Mouse (Mus musculus) adrenal gland, postnatal 4 days (tissue): ENCODE measurements at regions not wholly inside any gene's neighbourhood (a gene's known extent, or its start where the extent isn't known, plus 50 kb on each side); places are given as distances from the start of the nearest gene placed in this dataset.
"Not testable (repeated sequence)": the region's sequence is repeated elsewhere in the genome, so short reads cannot be mapped to it uniquely, and the experiment has no call there.

Experiments used
- DNase-seq, 2 experiments: peaks; one replicate each; pipeline ENCODE4 v3.0.0; 2021 to 2022; ENCODE audit warnings: low spot score in 2 of 2, mixed read lengths in 2 of 2

GRCm38 (mm10) chr11:24296893-24297624, 219.2 kb downstream of the Bcl11a start:
- no peak for DNase-seq

DNA sequence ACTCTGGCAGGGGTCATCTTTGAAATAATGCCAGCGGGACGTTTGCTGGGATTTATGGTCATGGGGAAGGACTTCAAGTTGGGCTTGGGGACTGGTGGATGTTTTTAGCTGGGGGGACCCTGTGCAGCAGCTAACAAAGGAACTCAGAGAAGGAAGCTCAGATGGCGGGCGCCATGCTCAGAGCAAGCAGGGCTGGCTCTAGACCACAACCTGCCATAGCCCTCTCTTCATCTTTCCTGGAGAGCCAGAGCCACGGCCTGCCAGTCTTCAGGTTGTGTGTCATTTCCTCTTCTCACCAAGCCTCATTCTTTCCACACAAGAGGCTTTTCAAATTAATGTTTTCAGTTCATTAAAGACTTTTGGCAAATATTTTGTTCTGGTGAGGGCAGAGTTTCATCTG, 219.9 kb downstream of the Bcl11a start:
- DNase-seq: no peak

DNA sequence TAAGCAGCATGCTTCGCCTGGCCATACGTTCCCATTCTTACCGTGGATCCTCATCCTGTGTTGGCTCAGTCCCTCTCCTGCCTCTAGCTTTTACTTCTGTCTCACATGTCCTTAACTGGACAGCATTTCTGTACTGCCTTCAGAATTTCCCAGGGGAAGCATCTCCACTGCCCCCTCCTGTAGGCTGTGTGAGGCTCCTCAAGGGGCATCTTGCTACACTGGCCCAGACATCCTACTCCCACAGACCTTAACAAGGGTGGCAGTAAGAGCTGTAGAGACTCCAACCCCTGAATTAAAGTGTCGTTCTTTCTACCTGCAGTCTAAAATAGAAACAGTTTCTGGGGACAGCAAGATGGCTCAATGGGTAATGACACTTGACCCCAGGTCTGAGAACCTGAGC, 222.5 kb downstream of the Bcl11a start:
- no peak for DNase-seq

DNA sequence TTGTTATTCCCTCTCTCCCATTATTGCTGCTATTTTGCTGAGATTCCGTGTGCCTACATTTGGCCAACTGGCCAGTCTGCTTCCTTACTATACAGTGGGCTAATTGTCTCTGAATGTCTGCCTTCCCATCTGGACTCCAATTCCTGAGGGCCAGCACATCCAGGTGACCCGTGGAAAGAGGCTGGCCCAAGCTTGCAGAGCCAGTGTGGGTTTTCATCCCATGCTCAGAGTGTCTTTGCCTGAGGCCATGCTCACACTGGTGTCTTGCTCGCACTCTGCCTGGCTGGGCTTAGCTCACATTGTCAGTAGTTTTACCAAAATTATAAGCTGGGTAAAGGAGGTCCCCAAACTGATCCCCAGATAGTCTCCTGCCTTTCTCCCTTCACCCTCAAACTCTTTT, 223.3 kb downstream of the Bcl11a start:
- DNase-seq: no peak

- DNase-seq: no peak
Observed at GRCm38 (mm10) chr11:24305145-24305553, 227.3 kb downstream of the Bcl11a start.

DNA sequence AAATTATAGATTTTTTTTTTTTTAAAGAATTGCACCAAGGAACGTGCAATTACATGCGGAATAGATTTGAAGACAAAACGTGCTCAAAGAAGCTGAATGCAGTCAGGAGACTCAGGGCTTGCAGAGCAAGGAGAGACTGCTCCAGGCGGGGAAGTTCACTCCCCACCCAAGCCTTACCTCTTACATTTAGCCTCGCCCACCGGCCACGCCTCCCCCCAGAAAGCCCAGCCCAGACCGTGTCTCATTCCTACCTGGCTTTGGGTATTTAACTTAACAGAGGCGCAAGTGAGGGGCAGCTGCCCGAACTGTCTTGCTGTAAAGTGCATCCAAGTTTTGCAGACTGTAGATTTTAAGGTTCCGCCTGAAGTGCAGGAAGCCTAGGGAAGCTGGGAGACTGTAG, 227.8 kb downstream of the Bcl11a start:
- DNase-seq: no peak

DNA sequence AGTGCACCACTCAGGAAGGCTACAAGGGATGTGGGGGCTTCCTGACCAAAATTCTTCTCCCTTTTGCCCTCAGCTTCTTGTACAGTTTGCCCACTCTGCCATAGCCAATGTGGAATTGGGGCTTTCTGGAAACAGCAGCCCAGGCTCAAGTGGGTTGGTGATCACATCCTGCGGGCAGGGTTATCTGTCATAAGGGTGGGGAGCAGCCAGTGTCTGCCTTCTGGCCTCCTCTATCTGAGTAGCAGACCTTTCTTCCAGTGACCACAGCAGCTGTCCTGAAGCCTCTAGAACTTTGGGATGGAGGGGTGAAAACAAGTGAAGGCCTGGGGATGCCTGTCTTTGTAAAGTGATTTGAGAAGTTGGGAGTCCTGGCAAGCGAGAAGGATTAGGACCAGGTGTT, 228.2 kb downstream of the Bcl11a start:
- no peak for DNase-seq

GRCm38 (mm10) chr11:24307601-24308252, 229.9 kb downstream of the Bcl11a start:
- no peak for DNase-seq

DNA sequence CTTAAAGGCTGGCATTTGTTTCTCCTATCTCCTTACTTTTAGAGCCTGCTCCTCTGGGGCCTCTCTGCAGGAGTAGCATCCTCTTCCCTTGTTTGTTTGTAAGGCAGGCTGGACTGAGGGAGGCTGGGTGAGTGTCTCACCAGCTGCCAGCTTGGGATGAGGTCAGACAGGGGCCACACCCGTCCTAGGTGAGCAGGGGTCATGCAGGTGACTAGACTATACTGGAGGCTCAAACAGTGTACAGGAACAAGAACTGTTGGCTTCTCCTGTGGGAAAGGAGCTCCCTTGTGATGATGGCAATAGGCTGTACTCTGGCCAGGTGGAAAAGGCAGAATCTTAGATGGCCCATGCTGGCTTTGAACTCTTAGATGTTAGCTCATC, 230.4 kb downstream of the Bcl11a start:
- no peak for DNase-seq

DNA sequence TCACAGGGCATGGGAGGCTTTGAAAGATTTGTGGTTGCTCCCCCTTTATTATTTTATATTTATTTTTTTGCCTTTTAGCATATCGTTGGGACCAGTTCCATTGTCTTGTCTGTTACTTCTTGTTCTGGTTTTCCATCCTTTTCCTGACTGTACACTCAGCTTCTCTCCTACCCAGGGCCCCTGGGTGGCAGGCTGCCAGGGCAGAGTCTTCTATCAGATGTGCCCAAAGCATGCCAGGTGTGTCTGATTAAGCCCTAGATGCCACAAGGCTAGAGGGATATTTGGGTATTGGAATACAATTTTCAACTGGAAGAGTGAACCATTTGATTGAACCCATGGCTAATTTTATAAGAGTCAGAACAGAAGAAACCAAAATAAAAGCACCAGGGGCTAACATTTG, 236.2 kb downstream of the Bcl11a start:
- DNase-seq: no peak

DNA sequence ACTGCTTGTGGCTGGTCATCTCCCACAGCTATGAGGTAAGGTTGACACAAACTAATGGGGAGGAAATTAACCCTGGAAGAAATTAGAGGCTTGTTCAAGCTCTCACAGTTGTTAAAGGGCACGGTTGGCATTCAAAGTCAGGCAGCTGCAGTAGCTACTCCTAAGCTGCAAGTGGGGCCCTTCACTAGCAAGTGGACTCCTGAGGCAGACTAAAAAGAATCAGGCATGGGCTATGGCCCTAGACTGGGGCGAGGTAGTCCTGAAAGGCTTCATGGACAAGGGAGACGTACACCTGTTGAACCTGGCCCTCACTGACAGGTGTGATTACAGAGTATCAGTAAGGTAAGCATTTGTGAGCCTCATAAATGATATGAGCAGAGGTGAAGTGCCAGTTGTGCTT, 237.7 kb downstream of the Bcl11a start:
- no peak for DNase-seq

- no peak for DNase-seq
Observed at GRCm38 (mm10) chr11:24316198-24316597, 238.3 kb downstream of the Bcl11a start.

DNA sequence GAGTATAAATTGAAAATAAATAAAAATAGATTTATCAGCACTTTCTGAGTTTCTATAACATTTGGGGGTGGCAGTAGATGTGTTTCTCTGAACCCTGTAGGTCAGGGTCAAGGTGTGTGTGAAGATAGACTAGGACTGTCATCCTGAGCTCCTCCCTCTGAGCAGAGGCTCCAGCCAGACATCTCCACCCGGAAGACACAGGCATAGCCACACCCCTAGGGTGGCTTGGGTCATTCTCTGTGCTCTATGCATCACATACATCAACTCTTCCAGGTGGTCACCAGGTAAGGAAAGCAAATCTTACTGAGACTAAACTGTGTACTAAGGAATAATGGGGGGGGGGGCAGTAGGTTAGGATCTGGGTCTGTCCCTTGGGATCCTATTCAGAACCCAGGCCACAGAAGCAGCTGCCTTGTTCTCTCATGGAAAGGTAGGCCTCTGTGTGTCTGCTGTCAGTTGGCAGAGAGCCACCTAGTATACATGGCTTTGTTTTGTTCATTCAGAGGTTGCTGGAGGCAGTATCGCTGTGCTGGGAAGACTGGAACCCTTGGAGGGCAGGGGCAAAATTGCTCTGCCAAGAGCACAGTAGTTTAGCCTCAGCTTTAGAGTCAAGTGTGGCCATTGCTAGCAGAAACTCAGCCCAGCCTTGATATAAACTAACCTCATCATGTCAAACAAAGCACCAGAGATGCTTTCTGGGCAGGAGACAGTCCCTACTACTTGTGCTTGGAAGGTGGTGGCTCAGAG, 240.3 kb downstream of the Bcl11a start:
- DNase-seq: no peak

DNA sequence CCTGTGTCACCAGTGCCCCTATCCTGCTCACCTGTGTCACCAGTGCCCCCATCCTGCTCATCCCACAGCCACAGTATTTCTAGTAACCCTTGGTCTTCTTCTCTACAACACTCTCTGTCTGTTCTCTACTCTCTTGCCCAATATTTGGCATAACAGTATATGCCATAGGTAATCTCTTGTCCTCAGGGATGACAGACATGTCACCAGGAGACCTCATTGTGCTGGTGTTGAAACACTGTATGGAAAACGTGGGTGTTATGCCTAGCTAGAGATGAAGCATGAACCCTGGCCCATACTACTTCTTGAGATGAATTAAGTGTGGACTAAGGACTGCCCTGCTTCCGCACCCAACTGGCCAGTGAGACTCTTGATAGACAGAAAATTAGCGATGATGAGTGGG, 241.4 kb downstream of the Bcl11a start:
- DNase-seq: no peak

DNA sequence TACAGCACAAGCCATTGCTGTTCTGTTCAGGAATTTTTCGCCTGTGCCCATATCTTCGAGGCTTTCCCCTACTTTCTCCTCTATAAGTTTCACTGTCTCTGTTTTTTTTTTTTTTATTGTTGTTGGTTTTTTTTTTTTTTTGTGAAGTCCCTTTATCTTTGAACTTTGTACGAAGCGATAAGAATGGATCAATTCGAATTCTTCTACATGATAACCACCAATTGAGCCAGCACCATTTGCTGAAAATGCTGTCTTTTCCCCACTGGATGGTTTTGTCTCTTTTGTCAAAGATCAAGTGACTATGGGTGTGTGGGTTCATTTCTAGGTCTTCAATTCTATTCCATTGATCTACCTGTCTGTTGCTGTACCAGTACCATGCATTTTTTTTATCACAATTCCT, 244.6 kb downstream of the Bcl11a start:
- not testable (repeated sequence) for DNase-seq

DNA sequence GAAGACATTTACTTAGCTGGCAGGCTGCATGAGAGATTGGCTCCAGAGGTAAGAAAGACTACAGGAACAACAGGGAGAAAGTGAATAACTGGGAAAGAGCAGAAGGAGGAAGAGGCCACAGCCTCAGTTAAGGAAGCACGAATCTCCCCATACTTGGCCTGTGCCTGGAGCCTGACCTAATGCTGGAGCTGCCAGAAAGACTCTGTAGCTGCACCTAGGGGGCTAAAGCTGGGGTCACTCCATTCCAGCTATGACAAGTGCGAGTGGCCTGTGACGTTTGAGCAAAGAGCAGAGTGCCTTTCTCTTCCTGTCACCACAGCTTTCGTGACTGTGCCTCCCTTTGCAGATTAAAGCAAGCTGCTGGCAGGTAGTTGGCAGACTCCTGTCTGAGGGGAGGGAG, 250.6 kb downstream of the Bcl11a start:
- no peak for DNase-seq

DNA sequence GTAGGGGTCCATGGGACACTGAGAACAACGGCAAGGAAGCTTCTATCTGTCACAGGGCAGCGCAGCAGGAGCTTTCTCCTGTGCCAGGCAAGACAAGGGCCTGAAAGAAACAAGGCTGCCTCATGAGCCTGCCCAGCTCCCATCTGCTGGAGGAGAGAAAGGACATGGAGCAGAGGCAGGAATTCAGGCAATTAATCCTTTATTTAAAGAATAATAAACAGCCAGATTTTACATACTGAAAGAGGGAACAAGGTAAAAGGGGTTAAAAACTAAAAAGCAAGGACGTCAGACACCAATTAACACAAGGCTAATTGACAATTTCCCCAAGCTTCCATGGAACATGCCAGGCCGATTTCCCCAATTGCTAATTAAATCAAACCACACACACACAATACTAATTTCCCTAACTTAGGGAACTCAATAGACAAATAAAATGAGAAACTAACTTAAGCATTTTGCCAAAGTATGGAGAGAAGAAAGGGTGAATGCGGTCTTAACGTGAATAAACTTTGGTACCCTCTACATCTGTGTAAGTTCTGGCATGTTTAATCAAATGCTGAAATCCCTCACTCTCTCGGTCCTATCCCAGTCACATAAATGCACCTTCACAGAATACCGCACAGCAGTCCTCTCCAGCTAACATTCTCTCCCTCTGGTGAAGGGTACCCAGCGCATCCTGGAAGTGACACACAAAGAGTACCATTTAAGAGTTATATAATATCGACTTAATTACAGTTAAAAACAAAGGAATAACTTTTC, 252.7 kb downstream of the Bcl11a start:
- no peak for DNase-seq

DNA sequence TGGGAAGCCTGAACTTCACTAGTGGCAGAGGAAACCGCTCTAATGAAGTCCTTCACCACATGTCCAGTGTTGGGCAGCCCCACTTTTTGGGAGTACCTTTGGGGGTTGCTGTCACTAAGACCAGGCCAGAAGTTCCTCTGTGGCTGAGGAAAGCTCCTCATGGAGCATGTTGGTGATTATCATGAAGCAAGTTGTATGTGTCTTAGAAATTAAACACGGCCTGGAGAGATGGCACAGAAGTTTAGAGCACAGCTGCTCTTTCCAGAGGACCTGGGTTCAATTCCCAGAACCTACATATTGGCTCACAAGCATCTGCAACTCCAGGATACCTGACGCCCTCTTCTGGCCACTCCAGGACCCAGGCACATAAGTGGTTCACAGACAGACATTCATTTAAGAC, 254.4 kb downstream of the Bcl11a start:
- no peak for DNase-seq

DNA sequence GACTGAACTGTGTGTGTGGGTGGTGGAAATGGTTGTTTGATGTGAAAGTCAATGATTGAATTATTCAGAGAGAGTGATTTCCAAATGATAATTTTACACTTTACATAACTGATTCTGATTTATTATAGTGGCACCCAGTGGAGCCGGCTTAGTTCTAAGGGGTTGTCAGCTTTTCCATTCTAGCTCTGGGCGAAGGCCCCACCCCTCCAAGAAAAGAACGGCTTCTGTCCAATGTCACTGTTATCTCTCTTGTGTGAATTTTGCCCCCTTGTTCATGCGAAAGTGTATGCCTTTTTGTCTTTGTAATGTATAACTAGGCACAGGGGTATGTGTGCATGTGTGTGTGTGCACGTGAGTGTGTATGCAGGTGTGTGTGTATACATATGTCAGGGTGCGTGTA, 255.3 kb downstream of the Bcl11a start:
- DNase-seq: no peak

- DNase-seq: no peak
Observed at GRCm38 (mm10) chr11:24335256-24335655, 257.4 kb downstream of the Bcl11a start.

DNA sequence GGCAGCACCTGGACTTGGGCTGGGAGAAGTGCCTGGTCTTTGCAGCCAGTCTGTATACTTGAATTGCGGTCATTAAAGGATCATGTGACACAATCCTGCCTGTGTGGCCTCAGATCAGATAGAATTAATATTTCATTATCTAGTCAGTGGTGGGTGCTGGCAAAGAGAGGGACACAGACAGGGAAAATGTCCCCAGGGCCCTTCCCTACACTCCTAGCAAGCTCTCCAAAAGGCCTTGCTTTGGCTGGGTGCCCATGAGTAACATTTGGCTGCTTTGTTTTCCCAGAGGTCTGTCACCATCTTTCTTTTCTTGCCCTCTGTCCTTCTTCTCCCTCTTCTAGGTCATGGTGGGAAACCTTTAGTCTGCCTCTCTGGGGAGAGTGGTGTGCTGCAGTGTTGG, 260.3 kb downstream of the Bcl11a start:
- no peak for DNase-seq

- no peak for DNase-seq
Observed at GRCm38 (mm10) chr11:24339061-24339460, 261.2 kb downstream of the Bcl11a start.
